Mouse (Mus musculus): ENCODE results near the gene Tex52.

Tex52 gene

DNA sequence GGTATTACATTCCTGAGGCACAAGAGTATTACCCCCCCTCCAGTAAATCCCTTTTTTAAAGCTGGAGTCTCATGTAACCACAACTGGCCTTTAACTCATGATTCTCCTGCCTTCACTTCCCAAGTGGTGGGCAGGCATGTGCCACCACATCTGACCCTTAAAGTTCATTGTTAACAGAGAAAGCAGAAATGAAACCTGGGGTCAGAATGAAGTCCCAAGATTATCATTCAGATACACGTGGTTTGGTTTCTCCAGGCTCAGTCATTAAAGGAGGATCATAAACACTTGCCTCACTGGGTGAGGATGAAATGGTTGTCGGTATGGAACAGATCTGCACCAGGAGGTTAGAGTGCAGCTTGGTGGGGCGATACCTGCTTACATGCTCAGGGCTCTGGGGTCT lies 6.0 kb downstream of the Tex52 start:
- no peak for DNase-seq

DNA sequence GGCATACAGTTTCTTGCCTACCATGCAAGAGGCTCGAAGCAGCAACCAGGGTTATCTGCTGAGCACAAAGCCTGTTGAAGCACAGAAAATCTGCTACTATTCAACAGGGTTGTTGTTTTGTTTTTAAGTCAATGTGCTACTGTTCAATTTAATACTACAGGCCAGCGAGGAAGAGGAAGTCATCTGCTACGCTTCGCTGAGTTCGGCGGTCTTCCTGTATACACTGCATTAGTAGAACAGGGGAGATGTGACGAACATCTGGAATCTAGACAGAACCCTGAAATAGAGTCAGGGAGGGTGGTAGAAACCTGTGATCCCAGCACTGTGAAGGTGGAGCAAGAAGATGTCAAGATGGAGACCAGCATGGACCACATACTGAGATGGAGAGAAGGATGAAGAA lies 8.5 kb downstream of the Tex52 start:
- DNase-seq: no peak

GRCm38 (mm10) chr6:128385026-128385425 lies 9.8 kb downstream of the Tex52 start:
- no peak for DNase-seq

GRCm38 (mm10) chr6:128389185-128389584 lies 13.9 kb downstream of the Tex52 start:
- DNase-seq: no peak

- no peak for DNase-seq
Observed at GRCm38 (mm10) chr6:128390683-128391082, 15.4 kb downstream of the Tex52 start.

GRCm38 (mm10) chr6:128397574-128398261 lies 22.5 kb downstream of the Tex52 start:
- DNase-seq: no peak

- DNase-seq: no peak
Observed at GRCm38 (mm10) chr6:128398996-128399395, 23.7 kb downstream of the Tex52 start, which contains the start of gene Nrip2. Gene Nrip2 (plus strand): TSS chr6:128399296.

DNA sequence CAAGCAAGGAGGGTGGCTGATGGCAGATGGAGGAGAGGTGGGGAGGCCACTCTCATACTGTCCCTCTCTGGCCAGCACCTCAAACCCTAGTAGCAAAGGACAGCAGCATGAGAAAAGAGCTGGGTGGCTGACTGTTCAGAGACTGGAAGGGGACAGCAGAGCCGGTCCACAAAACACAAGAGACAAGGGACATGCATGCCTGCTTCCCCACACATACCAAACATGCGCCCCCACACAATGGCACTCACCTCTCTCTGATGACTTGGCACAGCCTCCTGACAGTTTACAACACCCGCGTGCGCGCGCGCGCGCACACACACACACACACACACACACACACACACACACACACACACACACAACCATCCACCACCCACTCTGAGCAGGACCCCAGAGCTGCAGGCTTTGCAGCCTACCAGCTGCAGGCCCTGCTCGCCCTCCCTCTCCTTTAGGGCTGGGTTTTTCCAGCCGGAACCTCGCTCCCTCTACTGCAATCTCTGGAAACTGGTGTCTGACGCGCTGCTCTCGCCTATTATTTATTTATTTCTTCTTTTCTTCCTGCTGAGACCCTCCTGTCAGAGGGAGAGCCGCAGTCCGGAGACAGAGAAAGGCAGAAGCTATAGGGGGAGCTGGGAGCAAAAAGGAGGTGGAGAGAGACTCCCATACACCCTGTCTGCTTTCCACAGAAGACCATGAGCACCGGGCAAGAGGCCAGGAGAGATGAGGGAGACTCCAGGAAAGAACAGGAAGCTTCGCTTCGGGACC lies 24.3 kb downstream of the Tex52 start:
- DNase-seq: peak; percentile 77 to 82

GRCm38 (mm10) chr6:128404708-128405107 lies 29.5 kb downstream of the Tex52 start:
- DNase-seq: peak; percentile 32 to 35

DNA sequence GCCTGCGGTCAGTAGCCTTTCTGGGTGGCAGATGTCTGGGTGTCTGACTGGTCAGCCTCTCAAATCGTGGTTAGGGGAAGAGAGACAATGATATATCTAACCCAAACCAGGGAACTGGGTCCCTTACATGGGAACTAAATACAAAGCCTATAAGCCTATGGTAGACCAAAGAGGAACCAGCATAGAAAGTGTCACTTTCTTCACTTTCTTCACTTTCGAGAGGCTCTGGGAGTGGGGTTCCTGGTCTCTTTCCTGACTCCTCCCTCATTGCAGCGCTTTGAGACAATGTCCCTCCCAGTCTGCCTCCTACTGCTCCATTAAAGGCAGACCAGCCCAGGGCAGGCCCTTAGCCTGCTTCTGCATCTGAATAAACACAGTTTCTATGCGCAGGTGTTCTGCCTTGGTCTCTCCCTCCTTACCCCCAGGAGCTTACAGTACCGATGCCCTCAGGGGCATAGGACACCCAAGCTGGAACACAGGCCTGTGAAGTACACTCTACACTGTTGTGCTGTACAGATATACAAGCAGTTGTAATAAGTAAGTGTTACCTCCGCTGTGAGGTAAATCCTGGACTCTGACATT lies 33.4 kb downstream of the Tex52 start:
- no peak for DNase-seq

DNA sequence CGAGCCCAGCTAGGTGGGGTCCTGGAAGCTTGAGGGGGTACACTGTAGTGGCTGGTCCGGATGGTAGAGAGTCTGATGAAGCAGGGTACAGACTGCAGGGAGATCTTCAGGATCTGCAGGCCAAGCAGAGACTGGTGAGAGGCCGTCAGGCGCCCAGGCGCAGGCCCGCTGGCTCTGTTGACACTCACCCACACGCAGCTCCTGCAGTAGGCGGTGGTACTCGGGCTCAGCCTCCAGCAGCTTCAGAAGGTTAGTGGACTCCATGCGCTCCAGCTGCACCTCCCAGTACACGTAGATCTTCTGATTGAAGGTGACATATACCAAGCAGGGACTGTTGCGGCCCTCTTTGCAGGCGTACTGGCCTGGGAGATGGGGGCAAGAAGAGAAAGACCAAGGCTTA lies 35.0 kb downstream of the Tex52 start:
- no peak for DNase-seq

GRCm38 (mm10) chr6:128411115-128411514 lies 35.9 kb downstream of the Tex52 start:
- peak; percentile 87 to 92 for DNase-seq

DNA sequence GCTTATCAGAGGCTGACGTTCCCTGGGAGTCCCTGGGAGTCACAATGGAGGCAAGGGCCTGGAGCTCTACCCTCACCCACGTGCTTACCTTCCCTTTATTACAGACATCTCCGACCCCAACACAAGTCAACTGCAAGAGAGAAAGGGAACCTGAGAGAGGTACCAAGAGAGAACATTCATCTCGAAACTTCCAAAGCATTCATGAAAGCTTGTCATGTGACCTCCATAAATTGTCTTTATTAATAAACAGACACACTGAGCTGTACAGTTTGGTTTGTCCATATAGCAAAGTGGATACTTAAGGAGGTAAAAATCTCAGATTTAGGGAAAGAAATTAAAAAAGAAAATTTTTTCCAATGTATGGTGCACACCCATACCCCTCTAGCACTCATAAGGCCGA lies 40.9 kb downstream of the Tex52 start:
- DNase-seq: no peak

DNA sequence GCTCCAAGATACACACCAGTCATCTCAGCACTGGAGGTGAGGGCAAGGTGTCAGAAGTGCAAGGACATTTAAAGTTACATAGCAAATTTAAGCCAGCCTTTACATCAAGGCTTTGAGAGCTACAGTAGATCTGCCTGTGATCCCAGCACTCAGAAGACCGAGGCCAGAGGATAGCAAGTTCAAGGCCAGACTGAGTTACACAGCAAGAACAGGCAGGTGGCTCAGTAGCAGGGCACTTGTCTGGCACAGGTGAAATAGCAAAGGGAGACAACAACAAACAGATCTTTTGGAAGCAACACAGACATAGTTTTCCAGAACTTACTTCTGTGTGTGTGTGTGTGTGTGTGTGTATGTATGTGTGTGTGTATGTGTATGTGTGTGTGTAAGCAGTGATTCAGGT lies 42.8 kb downstream of the Tex52 start:
- no peak for DNase-seq

- DNase-seq: no peak
Observed at GRCm38 (mm10) chr6:128421036-128421435, 45.8 kb downstream of the Tex52 start.

GRCm38 (mm10) chr6:128421480-128421879 lies 46.2 kb downstream of the Tex52 start:
- no peak for DNase-seq

- DNase-seq: peak in 1 of 2 experiments; percentile 26
Observed at GRCm38 (mm10) chr6:128423496-128424268, 48.4 kb downstream of the Tex52 start.

DNA sequence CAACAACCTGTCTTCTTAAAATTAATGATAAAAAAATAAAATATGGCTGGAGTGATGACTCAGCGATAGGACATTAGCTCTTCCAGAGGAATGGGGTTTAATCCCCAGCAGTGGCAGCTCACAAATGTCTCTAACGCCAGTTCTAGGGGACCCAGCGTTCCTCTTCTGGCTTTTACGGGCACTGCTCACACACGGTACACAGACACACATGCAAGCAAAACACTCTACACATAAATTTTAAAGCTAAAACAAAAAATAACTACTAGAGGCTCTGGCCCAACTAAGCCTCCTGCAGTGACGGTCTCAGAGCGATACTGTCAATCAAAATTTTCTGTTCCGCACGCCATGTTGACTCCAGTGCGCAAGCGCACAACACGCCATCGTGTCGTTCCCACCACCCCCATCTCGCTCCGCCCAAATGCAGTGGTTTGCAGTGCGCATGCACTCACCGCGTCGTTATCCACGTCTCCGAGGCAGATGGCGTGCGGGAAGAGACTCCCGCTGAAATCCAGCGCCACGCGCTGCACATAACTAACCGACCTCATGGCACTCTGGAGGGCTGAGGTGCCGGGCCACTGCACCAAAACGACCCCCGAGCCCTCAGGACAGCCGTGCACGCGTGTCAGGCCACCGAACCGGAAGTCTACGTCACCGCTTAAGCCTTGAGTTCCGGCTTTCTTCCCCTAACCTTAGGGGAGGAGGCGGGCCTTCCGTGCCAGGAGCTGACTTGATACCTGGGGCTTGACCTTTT lies 49.2 kb downstream of the Tex52 start, which contains the start of gene Itfg2:
Gene Itfg2 (minus strand): TSS at position 663 of the 751 bp plus-strand sequence.
- DNase-seq: peak; percentile 96 to 97

- peak in 1 of 2 experiments; percentile 51 for DNase-seq
Observed at GRCm38 (mm10) chr6:128425046-128425445, 49.8 kb downstream of the Tex52 start.

- DNase-seq: no peak
Observed at GRCm38 (mm10) chr6:128427571-128427970, 52.3 kb downstream of the Tex52 start.

DNA sequence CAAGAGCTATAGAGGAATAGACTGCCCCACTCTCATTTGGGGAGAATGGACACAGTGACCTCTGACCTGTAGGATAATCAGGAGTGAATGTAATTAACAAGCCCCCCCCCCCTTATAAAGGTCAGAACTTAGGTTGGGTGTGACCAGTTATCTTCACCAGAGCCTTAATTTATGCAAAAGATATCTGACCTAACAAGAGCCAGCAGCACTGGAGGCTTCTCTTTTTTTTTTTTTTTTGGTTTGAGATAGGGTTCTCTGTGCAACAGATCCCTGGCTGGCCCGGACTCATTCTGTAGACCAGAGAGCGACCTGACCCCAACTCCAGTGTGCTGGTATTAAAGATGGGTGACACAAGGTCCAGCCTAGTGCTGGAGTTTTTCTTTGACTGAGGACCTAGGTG lies 54.0 kb downstream of the Tex52 start:
- DNase-seq: no peak

- no peak for DNase-seq
Observed at GRCm38 (mm10) chr6:128429826-128430225, 54.6 kb downstream of the Tex52 start.
